Mouse (Mus musculus) ES-Bruce4 (cell line): ENCODE results near the gene Nek9.

ENCODE experiments used
- CTCF ChIP-seq: IDR thresholded peaks from one replicate; pipeline ENCODE4 v1.8.1; 2011; ENCODE audit warnings: low read depth, low read length
- EP300 ChIP-seq: IDR thresholded peaks from 2 replicates; pipeline ENCODE4 v1.6.1; 2011; ENCODE audit warnings: low read depth, low read length; ENCODE audit not compliant: insufficient read depth
- POLR2A ChIP-seq: IDR thresholded peaks from one replicate; pipeline ENCODE4 v1.8.1; 2011; ENCODE audit warnings: low read length; ENCODE audit not compliant: insufficient read depth

GRCm38 (mm10) chr12:85298835-85299180 is 40.4 kb downstream of the Nek9 start:
- TF ChIP-seq CTCF: no peak
- TF ChIP-seq POLR2A: no peak
- TF ChIP-seq EP300: no peak
